Mouse (Mus musculus) myocyte (in vitro differentiated cells): ENCODE data around the gene Scfd2.

Experiments
- CEBPB ChIP-seq: IDR thresholded peaks from 2 replicates; pipeline ENCODE4 v1.6.1; 2011; ENCODE audit warnings: mild to moderate bottlenecking, moderate library complexity; ENCODE audit not compliant: poor library complexity, insufficient read depth, severe bottlenecking
- MAX ChIP-seq: IDR thresholded peaks from one replicate; pipeline ENCODE4 v1.6.1; 2011; ENCODE audit warnings: low read depth, mild to moderate bottlenecking, control low read depth
- POLR2A ChIP-seq: IDR thresholded peaks from one replicate; pipeline ENCODE4 v1.6.1; 2011; ENCODE audit warnings: low read depth, mild to moderate bottlenecking, control low read depth, moderate library complexity; ENCODE audit not compliant: insufficient read length
- TCF12 ChIP-seq: IDR thresholded peaks from one replicate; pipeline ENCODE4 v1.6.1; 2011; ENCODE audit warnings: mild to moderate bottlenecking, control low read depth; ENCODE audit not compliant: poor library complexity, insufficient read depth, severe bottlenecking
- USF1 ChIP-seq: IDR thresholded peaks from one replicate; pipeline ENCODE4 v1.6.1; 2011; ENCODE audit warnings: low read depth, mild to moderate bottlenecking, control low read depth, moderate library complexity

- no peak for TF ChIP-seq POLR2A
- no peak for TF ChIP-seq MAX
- TF ChIP-seq USF1 = no peak
- TF ChIP-seq CEBPB = no peak
- TF ChIP-seq TCF12 = no peak
Observed at GRCm38 (mm10) chr5:74388101-74388500, 143.5 kb downstream of the Scfd2 start.
